Mouse (Mus musculus): ENCODE measurements around the gene Cacng5. TPM values are rescaled to one million over a fixed set of nuclear protein-coding genes. Genes with fewer than 3 reads are reported as not detected.
A peak's percentile ranks its signal among the peaks of the same experiment; 100 is the strongest.

The Cacng5 gene
- polyA plus RNA-seq, 1 experiment from 2014 or later, result 1.4 TPM

DNA sequence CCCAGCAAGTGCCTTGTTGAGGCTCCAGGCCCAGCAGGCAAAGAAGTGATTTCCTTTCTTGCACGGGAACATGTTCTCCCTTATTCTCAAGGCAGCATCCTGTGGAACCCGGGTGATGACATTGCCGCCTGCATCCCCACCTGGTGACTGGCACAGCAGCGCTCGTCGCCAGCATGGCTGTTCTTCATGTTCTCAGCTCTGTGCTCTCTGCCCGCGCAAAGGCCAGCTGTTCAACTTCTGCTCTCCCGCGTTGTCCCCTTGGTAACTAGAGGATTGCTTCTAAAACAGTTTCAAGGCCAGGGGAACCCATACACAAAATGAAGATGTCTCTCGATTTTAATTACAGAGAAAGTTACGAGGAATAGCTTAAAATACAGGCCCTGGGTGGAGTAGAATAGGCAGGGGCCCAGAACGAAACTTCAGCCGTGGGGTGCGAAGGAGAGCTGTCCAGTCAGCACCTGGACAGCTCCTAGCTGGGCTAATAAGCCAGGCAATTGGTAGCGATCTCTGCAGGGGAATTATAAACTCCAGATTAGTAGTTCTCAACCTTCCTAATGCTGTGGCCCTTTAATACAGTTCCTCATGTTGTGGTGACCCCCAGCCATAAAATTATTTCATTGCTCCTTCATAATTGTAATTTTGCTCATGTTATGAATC is 5.1 kb upstream of the Cacng5 start:
- Histone ChIP-seq H3K4me2 (replicated peaks) (no peak overlapping the region), H3K4me1 (peaks cover 15% of the 10 kb centered on the region), H3K27ac (replicated peaks) (no peak overlapping the region), H3K9me3 (no peaks in the 10 kb centered on the region), H3K36me3 (no peaks in the 10 kb centered on the region), H3K9ac (replicated peaks) (no peak overlapping the region), H3K4me3 (no peak overlapping the region), H3K27me3 (peaks cover 30% of the 10 kb centered on the region)
- ATAC-seq (ENCODE audit: low FRiP score, low read depth), result no peak
- 49% methylated on average over 16 of the region's 16 CpGs for WGBS

DNA sequence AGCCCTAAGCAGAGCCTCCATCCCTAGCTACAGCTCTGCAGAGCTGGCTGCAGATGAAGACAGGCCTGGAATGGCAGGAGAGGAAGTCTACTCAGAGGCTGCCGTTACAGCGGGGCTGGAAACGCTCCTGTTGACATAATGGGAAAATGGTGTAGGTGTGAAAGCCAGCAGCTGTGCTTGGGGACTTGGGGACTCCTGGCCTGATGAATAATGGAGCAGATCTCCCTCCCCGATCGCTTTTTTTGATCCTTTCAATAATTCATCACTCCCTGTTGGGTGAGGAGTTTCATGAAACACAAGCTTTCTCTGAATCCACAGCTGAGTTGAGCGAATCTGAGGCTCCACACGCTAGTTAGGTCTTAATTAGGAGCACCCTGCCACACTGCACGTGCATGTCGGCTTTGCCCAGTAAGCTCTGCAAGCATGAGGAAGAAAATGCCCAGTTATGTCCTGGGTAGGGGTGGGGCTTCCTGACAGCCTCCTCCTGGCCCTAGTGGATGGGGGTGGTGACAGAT is 2.9 kb upstream of the Cacng5 start:
- H3K4me3 ChIP-seq, result no peak overlapping the region
- H3K27ac ChIP-seq (replicated peaks), result peak overlapping the region; percentile 65
- H3K9me3 ChIP-seq, result no peaks in the 10 kb centered on the region
- H3K4me2 ChIP-seq (replicated peaks), result 0 out of 2 replicates have a peak overlapping the region, but pooled peaks have one; percentile 21
- WGBS, result 44% methylated on average over 9 of the region's 9 CpGs
- H3K9ac ChIP-seq (replicated peaks), result no peak overlapping the region
- H3K4me1 ChIP-seq, result peaks cover 21% of the 10 kb centered on the region
- peak; percentile 28 for ATAC-seq (ENCODE audit: low FRiP score, low read depth)
- H3K27me3 ChIP-seq, result peaks cover 52% of the 10 kb centered on the region
- no peaks in the 10 kb centered on the region for H3K36me3 ChIP-seq

DNA sequence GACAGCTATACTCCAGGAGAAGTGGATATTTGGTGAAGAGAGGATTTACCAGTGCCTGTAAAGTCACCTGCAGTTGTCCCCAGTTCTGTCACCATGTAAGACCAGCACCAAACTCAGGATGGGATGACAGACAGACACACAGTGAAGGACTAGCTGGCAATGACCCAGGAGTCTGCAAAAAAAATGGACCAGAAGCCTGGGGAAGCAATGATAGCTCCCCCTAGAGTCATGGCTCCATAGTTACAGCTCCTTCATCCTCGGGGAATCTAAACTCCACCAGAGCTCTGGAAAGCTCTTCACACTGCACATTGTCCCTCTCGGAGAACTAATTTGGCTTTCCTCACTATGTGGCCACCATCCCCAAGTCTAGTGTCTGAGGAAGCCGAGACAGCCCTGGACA is 1.5 kb downstream of the Cacng5 start:
- ATAC-seq (ENCODE audit: low FRiP score, low read depth), result no peak
- H3K4me1 ChIP-seq, result peaks cover 17% of the 10 kb centered on the region
- H3K36me3 ChIP-seq, result no peaks in the 10 kb centered on the region
- no peak overlapping the region for H3K27ac ChIP-seq (replicated peaks)
- H3K27me3 ChIP-seq, result peaks cover 48% of the 10 kb centered on the region
- no peak overlapping the region for H3K9ac ChIP-seq (replicated peaks)
- H3K9me3 ChIP-seq, result 0 out of 2 replicates have a peak, but pooled peaks cover 8% of the 10 kb centered on the region
- WGBS, result 55% methylated on average over 3 of the region's 3 CpGs
- H3K4me3 ChIP-seq, result no peak overlapping the region
- H3K4me2 ChIP-seq (replicated peaks), result no peak overlapping the region

DNA sequence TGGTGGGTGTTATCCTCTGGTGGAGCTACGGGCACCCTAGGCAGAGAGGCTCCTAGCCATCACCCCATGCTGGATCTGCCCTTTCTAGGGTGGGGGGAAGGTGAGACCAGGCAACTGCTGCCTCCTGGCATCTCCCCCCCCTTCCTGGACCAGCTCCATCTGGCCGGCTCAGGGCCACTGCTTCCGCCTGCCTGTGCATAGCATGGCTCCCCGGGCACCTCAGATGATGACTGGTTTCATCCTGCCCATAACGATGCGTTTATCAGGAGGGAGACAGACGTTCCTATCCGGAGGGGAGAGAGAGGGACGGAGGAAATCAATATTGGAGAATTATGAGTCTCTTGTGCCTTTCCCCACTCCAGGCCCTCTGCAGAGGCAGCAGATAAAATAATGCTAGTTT is 9.5 kb downstream of the Cacng5 start:
- Histone ChIP-seq H3K27ac (replicated peaks) (peak overlapping the region; percentile 10; the same call in 1 of the 2 replicates), H3K4me2 (replicated peaks) (no peak overlapping the region), H3K36me3 (no peaks in the 10 kb centered on the region), H3K9ac (replicated peaks) (no peak overlapping the region), H3K4me3 (no peak overlapping the region), H3K4me1 (no peaks in the 10 kb centered on the region), H3K9me3 (0 out of 2 replicates have a peak, but pooled peaks cover 8% of the 10 kb centered on the region), H3K27me3 (no peaks in the 10 kb centered on the region)
- ATAC-seq (ENCODE audit: low FRiP score, low read depth), result no peak
- 83% methylated on average over 9 of the region's 9 CpGs for WGBS

DNA sequence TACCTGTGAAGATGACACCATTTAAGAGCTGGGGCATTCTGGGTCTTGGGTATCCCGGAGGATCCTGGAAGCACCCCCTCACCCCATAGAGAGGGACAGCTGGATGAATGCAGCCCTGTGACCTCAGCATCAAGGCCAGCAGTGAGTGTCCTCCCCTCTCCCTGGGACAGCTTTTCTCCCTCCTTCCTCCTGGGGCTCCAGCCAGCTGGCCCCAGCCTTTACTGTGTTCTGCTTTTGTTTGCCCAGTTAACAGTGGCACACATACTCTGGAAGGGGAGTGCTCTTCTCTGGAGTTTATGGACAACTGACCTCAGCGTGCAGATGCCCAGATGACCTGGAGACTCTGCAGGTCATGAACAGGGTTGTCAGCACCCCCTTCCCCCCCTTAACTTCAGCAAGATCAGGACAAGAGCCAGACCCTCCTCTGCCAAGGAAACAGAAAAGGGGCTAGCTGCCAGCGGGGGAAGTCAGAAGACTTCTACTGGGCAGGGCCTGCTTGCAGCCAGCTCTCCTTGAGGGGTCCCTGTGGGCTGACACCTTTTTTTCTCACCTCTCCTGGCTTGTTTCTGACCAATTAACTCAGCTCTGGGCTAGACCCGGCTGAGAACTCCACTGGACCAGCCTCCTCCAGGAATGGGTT is 10.8 kb downstream of the Cacng5 start:
- no peak overlapping the region for H3K4me3 ChIP-seq
- no peak for ATAC-seq (ENCODE audit: low FRiP score, low read depth)
- 49% methylated on average over 4 of the region's 4 CpGs for WGBS

DNA sequence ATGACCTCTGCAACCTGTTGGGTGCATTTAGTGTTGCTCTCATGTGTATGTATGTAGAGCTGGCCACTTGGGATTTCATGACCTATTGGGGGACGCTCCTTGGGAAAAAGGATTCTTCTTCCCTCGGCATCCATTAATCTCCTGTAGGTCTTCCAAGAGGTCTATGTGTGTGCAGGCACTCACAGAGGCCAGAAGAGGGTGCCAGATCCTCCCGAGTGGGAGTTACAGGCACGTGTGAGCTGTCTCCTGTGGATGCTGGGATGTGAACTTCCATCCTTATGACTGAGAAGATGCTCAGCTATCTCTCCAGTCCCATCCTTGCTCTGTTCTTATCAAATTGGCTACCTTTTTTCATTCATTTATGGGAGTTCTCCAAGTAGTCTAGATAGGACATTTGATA is 14.4 kb downstream of the Cacng5 start:
- Histone ChIP-seq H3K4me1 (no peaks in the 10 kb centered on the region), H3K9me3 (no peaks in the 10 kb centered on the region), H3K4me3 (no peak overlapping the region), H3K4me2 (replicated peaks) (no peak overlapping the region), H3K9ac (replicated peaks) (no peak overlapping the region), H3K27me3 (no peaks in the 10 kb centered on the region), H3K36me3 (no peaks in the 10 kb centered on the region), H3K27ac (replicated peaks) (no peak overlapping the region)
- 33% methylated on average over 4 of the region's 4 CpGs for WGBS
- no peak for ATAC-seq (ENCODE audit: low FRiP score, low read depth)

More for the DNA sequence above, 10.8 kb downstream of the Cacng5 start:
- no peaks in the 10 kb centered on the region for H3K27me3 ChIP-seq
- H3K9ac ChIP-seq (replicated peaks), result no peak overlapping the region
- H3K4me2 ChIP-seq (replicated peaks), result no peak overlapping the region
- H3K4me1 ChIP-seq, result no peaks in the 10 kb centered on the region
- H3K27ac ChIP-seq (replicated peaks), result no peak overlapping the region
- H3K36me3 ChIP-seq, result no peaks in the 10 kb centered on the region
- H3K9me3 ChIP-seq, result no peaks in the 10 kb centered on the region

DNA sequence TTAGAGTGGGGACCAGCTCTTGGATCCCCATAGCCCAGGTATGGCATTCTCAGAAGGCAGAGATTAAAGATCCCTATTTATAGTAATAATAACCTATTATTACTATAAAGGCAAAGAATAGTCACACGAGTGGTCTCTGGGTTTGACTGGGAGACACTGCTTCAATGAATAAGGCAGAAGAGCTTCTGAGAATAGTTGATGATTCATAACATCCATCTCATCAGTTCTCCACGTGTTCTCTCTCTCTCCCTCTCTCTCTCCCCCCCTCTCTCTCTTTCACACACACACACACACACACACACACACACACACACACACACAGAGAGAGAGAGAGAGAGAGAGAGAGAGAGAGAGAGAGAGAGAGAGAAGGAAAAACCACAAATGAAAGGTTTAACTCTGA is 16.2 kb downstream of the Cacng5 start:
- H3K4me1 ChIP-seq, result no peaks in the 10 kb centered on the region
- no peak for ATAC-seq (ENCODE audit: low FRiP score, low read depth)
- no peaks in the 10 kb centered on the region for H3K9me3 ChIP-seq
- 57% methylated on average over 2 of the region's 2 CpGs for WGBS
- no peaks in the 10 kb centered on the region for H3K36me3 ChIP-seq
- H3K27ac ChIP-seq (replicated peaks), result no peak overlapping the region
- H3K9ac ChIP-seq (replicated peaks), result no peak overlapping the region
- no peaks in the 10 kb centered on the region for H3K27me3 ChIP-seq
- H3K4me3 ChIP-seq, result no peak overlapping the region
- H3K4me2 ChIP-seq (replicated peaks), result no peak overlapping the region

DNA sequence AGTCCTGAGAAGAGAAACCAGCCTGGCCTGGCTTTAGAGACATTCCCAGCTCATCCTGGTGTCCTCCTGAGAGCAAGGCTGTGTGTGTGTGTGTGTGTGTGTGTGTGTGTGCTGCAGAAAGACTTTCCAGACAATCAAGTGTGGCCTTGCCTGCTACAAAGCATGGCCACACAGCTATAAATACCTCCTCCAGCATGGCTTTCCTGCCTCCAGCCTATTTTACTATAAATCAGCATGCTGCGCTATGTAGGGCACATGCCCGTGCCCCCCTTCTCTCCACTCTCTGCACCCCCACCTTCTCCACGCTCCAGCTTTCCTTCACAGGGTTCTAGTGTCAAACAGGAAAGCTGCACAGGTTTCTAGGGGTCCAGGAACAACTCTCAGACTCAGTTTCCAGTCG is 19.2 kb downstream of the Cacng5 start:
- Histone ChIP-seq H3K4me3 (no peak overlapping the region), H3K27ac (replicated peaks) (no peak overlapping the region), H3K9me3 (no peaks in the 10 kb centered on the region), H3K9ac (replicated peaks) (no peak overlapping the region), H3K4me1 (no peaks in the 10 kb centered on the region), H3K36me3 (no peaks in the 10 kb centered on the region), H3K4me2 (replicated peaks) (no peak overlapping the region), H3K27me3 (no peaks in the 10 kb centered on the region)
- ATAC-seq (ENCODE audit: low FRiP score, low read depth), result no peak
- 74% methylated on average over 4 of the region's 4 CpGs for WGBS

DNA sequence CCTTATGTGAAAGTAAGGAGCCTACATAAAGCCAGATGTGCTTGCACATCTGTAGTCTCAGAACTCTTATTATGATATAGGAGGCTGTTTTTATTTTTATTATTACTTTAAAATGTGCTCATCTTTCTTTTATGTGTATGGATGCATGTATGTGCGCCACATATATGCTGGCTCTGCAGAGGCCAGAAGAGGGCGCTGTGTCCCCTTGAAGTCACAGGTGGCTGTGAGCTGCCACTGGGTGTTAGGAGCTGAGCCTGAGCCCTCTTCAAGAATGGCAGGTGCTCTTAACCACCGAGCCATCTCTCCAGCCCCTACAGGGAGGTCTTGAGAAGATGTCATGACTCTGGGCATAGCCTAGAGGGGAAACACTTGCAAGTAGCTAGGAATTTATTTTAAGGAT is 23.5 kb downstream of the Cacng5 start:
- H3K4me2 ChIP-seq (replicated peaks), result no peak overlapping the region
- H3K9ac ChIP-seq (replicated peaks), result no peak overlapping the region
- no peaks in the 10 kb centered on the region for H3K9me3 ChIP-seq
- H3K4me3 ChIP-seq, result no peak overlapping the region
- no peaks in the 10 kb centered on the region for H3K4me1 ChIP-seq
- no peak overlapping the region for H3K27ac ChIP-seq (replicated peaks)
- no peaks in the 10 kb centered on the region for H3K27me3 ChIP-seq
- no peak for ATAC-seq (ENCODE audit: low FRiP score, low read depth)
- WGBS, result 81% methylated on average over 3 of the region's 3 CpGs
- no peaks in the 10 kb centered on the region for H3K36me3 ChIP-seq

DNA sequence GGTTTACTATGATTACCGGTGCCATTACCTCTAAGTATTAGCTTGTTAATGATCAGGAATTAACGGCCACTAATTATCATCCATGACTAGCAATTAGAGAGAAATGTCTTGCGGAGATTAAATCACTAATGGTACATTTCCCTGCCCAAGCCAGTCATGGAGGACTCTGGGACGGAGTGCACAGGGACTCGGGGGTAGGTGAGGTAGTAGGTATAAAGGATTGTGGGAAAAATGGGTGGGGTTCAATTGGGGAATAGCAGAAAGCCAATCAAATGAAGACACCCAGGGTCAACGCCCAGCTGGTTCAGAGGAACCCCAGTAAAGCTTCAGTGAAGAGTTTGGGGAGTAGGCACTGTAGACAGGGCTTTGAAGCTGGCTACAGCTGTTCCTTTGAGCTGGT is 27.5 kb downstream of the Cacng5 start:
- H3K27ac ChIP-seq (replicated peaks), result no peak overlapping the region

DNA sequence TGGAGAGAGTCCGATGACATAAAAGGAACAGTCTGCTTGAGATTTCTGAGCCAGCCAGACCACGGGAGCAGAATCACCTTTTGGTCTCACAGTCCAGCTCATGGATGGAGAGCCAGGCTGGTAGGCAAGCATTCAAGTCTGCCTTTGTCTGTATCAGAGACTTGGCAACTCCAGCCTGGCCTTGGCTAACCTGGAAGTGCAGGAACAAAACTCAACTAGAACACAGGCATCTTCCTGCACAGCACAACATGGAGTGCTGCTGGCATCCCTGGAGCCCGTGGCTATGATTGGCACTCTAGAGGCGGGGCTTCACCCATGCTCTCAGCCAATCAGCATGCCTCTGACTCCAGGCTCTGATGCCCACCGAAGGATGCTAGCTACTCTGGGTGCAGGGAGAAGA is 38.0 kb downstream of the Cacng5 start:
- no peak overlapping the region for H3K27ac ChIP-seq (replicated peaks)
- no peak overlapping the region for H3K9ac ChIP-seq (replicated peaks)
- no peaks in the 10 kb centered on the region for H3K27me3 ChIP-seq
- H3K4me2 ChIP-seq (replicated peaks), result no peak overlapping the region
- WGBS, result 70% methylated on average over 5 of the region's 5 CpGs
- no peak overlapping the region for H3K4me3 ChIP-seq
- no peaks in the 10 kb centered on the region for H3K36me3 ChIP-seq
- no peaks in the 10 kb centered on the region for H3K9me3 ChIP-seq
- no peak for ATAC-seq (ENCODE audit: low FRiP score, low read depth)
- H3K4me1 ChIP-seq, result no peaks in the 10 kb centered on the region

More for the DNA sequence above, 27.5 kb downstream of the Cacng5 start:
- Histone ChIP-seq H3K36me3 (no peaks in the 10 kb centered on the region), H3K9me3 (no peaks in the 10 kb centered on the region), H3K4me1 (no peaks in the 10 kb centered on the region), H3K4me3 (no peak overlapping the region), H3K9ac (replicated peaks) (no peak overlapping the region), H3K4me2 (replicated peaks) (no peak overlapping the region), H3K27me3 (no peaks in the 10 kb centered on the region)
- ATAC-seq (ENCODE audit: low FRiP score, low read depth), result no peak
- 87% methylated on average over 6 of the region's 6 CpGs for WGBS

DNA sequence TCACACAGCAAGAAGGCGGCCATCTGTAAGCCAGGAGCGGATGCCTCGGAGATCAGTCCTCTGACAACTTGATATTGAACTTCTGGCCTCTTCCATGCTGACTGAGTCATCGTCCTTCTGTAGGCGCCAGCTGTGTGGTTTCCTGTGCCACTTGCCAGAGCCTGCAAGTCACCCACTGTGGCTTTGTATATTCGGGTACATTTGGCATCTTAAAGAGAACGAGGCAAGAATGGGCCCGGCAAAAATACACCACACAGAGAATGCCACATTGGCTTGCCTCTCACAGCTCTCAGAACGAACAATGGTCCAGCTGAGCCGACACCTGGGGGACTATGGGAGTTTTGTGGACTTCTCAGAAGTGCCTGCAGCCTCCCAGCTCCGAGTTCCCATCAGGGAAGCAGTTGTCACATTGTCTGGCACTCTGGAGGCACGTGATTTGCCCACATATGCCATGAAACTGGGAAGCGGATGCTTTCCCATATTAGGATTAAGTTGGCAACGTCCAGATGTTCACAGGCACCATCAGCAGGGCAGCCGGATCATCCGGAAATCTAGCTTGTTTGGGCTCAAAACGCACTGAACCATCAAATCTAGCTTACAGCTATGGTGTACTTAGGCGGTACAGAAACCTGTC is 38.9 kb downstream of the Cacng5 start:
- Histone ChIP-seq H3K9me3 (no peaks in the 10 kb centered on the region), H3K9ac (replicated peaks) (no peak overlapping the region), H3K36me3 (no peaks in the 10 kb centered on the region), H3K4me1 (no peaks in the 10 kb centered on the region), H3K27me3 (no peaks in the 10 kb centered on the region), H3K4me3 (no peak overlapping the region), H3K4me2 (replicated peaks) (no peak overlapping the region), H3K27ac (replicated peaks) (no peak overlapping the region)
- 86% methylated on average over 18 of the region's 18 CpGs for WGBS
- ATAC-seq (ENCODE audit: low FRiP score, low read depth), result no peak
